Mouse (Mus musculus): Measurements from ENCODE around the gene 4930519P11Rik. TPM values are rescaled to one million over a fixed set of nuclear protein-coding genes. Genes with fewer than 3 reads are reported as not detected.

4930519P11Rik gene
- total RNA-seq, 2 experiments from 2014 or later = not detected

GRCm38 (mm10) chr2:154633039-154633742, 20.0 kb upstream of the 4930519P11Rik start:
- DNase-seq (ENCODE audit: low spot score) = no peak
- intact Hi-C loops (cut with DNase I) = no loop called here

- DNase-seq (ENCODE audit: low spot score) = no peak
- intact Hi-C loops (cut with DNase I) = no loop called here
These were observed 19.1 kb upstream of the 4930519P11Rik start for GRCm38 (mm10) chr2:154632203-154632780.

- DNase-seq (ENCODE audit: low spot score) = no peak
- intact Hi-C loops (cut with DNase I) = no loop called here
These were observed 17.3 kb upstream of the 4930519P11Rik start for GRCm38 (mm10) chr2:154630531-154630930.

- intact Hi-C loops (cut with DNase I) = no loop called here
- DNase-seq (ENCODE audit: low spot score) = no peak
These were observed 10.9 kb upstream of the 4930519P11Rik start for GRCm38 (mm10) chr2:154624137-154624536.

GRCm38 (mm10) chr2:154621684-154622083, 8.4 kb upstream of the 4930519P11Rik start:
- no peak for DNase-seq (ENCODE audit: low spot score)
- intact Hi-C loops (cut with DNase I) = no loop called here

GRCm38 (mm10) chr2:154617061-154617460, 3.8 kb upstream of the 4930519P11Rik start:
- DNase-seq (ENCODE audit: low spot score) = no peak
- intact Hi-C loops (cut with DNase I) = no loop called here

- intact Hi-C loops (cut with DNase I) = no loop called here
- no peak for DNase-seq (ENCODE audit: low spot score)
These were observed 2.4 kb upstream of the 4930519P11Rik start for GRCm38 (mm10) chr2:154615674-154616073.

- intact Hi-C loops (cut with DNase I) = loop anchor here (5.0 kb wide), 2 partner anchors 63 to 178 kb away; partner anchors contain the start of genes Actl10 and Cbfa2t2
- DNase-seq (ENCODE audit: low spot score) = no peak
These were observed 1.8 kb upstream of the 4930519P11Rik start for GRCm38 (mm10) chr2:154614841-154615576.

GRCm38 (mm10) chr2:154609050-154609767, 4.0 kb downstream of the 4930519P11Rik start:
- no peak for DNase-seq (ENCODE audit: low spot score)
- intact Hi-C loops (cut with DNase I) = no loop called here

- no peak for DNase-seq (ENCODE audit: low spot score)
- intact Hi-C loops (cut with DNase I) = no loop called here
These were observed 6.3 kb downstream of the 4930519P11Rik start for GRCm38 (mm10) chr2:154606965-154607364.

- intact Hi-C loops (cut with DNase I) = no loop called here
- no peak for DNase-seq (ENCODE audit: low spot score)
These were observed 9.1 kb downstream of the 4930519P11Rik start for GRCm38 (mm10) chr2:154604156-154604555.

GRCm38 (mm10) chr2:154603638-154604153, 9.5 kb downstream of the 4930519P11Rik start, which contains the start of gene Pxmp4:
TSS of gene Pxmp4 (minus strand) at chr2:154603708.
- peak; percentile 99 for DNase-seq (ENCODE audit: low spot score)
- intact Hi-C loops (cut with DNase I) = no loop called here

GRCm38 (mm10) chr2:154603007-154603637, 10.1 kb downstream of the 4930519P11Rik start:
- intact Hi-C loops (cut with DNase I) = no loop called here
- DNase-seq (ENCODE audit: low spot score) = no peak

- intact Hi-C loops (cut with DNase I) = loop anchor here (2.0 kb wide), 1 partner anchor 31 kb away; no protein-coding TSS in a partner anchor
- no peak for DNase-seq (ENCODE audit: low spot score)
These were observed 11.9 kb downstream of the 4930519P11Rik start for GRCm38 (mm10) chr2:154601324-154601723.

GRCm38 (mm10) chr2:154600586-154600985, 12.7 kb downstream of the 4930519P11Rik start:
- intact Hi-C loops (cut with DNase I) = loop anchor here (2.0 kb wide), 1 partner anchor 30 kb away; no protein-coding TSS in a partner anchor

GRCm38 (mm10) chr2:154597399-154597798, 15.8 kb downstream of the 4930519P11Rik start:
- no peak for DNase-seq (ENCODE audit: low spot score)
- intact Hi-C loops (cut with DNase I) = no loop called here

More at GRCm38 (mm10) chr2:154600586-154600985, 12.7 kb downstream of the 4930519P11Rik start:
- DNase-seq (ENCODE audit: low spot score) = no peak

- DNase-seq (ENCODE audit: low spot score) = no peak
- intact Hi-C loops (cut with DNase I) = no loop called here
These were observed 17.5 kb downstream of the 4930519P11Rik start for GRCm38 (mm10) chr2:154595775-154596174.

- intact Hi-C loops (cut with DNase I) = no loop called here
These were observed 20.2 kb downstream of the 4930519P11Rik start for GRCm38 (mm10) chr2:154593025-154593424.

GRCm38 (mm10) chr2:154591239-154591638, 22.0 kb downstream of the 4930519P11Rik start:
- intact Hi-C loops (cut with DNase I) = no loop called here
- no peak for DNase-seq (ENCODE audit: low spot score)

More at GRCm38 (mm10) chr2:154593025-154593424, 20.2 kb downstream of the 4930519P11Rik start:
- DNase-seq (ENCODE audit: low spot score) = no peak
